Mouse (Mus musculus): Measurements from ENCODE around the gene Hs2st1. TPM values are rescaled to one million over a fixed set of nuclear protein-coding genes. Genes with fewer than 3 reads are reported as not detected.

The Hs2st1 gene
- polyA plus RNA-seq, 1 experiment from 2014 or later = 16.2 TPM

DNA sequence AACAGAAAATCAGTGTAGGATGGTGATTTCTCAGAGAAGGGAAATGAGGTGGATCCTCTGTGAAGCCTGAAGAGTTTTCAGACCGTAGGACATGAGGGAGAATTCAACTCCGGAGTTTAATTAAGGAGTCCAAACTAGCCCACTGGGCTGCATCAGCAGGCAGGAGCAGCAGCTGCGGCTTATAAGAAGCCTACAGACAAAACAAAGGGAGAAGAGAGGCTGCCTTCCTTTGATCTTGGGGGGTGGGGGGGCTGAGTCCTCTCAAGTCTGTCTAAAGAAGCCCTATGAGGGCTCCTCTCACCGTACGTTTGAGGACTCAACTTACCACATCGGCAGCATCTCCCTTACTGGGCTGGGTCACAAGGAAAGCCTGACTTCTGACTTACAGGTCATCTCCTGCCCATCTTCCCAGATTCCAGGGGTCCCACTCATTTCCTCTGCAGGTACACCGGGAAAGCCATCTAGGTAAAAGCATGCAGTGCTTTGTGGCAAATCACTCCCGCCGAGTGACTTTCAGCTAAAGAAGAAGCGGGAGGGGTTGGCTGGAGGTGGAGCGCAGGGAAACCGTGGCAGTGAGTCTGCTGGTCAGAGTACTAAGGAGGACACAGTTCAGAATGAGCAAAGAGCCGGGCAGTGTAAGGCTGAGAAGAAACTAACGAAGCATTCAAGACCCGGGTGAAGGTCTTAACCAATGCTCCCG, 13.2 kb downstream of the Hs2st1 start:
- H3K4me1 ChIP-seq (ENCODE audit: control insufficient read depth, insufficient read depth, low read length) = no peaks in the 10 kb centered on the region
- no peaks in the 10 kb centered on the region for H3K9me3 ChIP-seq (replicated peaks; ENCODE audit: control insufficient read depth, low read length)
- WGBS = 5% methylated on average over 16 of the region's 16 CpGs
- peak overlapping the region; percentile 34 for H3K4me2 ChIP-seq (ENCODE audit: low read depth, low read length)
- peak overlapping the region; percentile 30; the same call in 1 of the 2 replicates for H3K9ac ChIP-seq (replicated peaks; ENCODE audit: low read length)
- no peak for DNase-seq (ENCODE audit: low spot score)
- no peak overlapping the region for H3K27ac ChIP-seq (replicated peaks; ENCODE audit: low read depth, low read length)
- no peaks in the 10 kb centered on the region for H3K27me3 ChIP-seq (ENCODE audit: control insufficient read depth, insufficient read depth, low read length)
- no peak overlapping the region for H3K4me3 ChIP-seq (ENCODE audit: low read depth, low read length)
- ATAC-seq (replicated peaks; ENCODE audit: insufficient number of reproducible peaks, low FRiP score, low TSS enrichment, low read depth) = peak; percentile 74; the same call in 1 of the 2 replicates
- H3K36me3 ChIP-seq (replicated peaks; ENCODE audit: control insufficient read depth, insufficient read depth, low read depth, low read length) = no peaks in the 10 kb centered on the region

DNA sequence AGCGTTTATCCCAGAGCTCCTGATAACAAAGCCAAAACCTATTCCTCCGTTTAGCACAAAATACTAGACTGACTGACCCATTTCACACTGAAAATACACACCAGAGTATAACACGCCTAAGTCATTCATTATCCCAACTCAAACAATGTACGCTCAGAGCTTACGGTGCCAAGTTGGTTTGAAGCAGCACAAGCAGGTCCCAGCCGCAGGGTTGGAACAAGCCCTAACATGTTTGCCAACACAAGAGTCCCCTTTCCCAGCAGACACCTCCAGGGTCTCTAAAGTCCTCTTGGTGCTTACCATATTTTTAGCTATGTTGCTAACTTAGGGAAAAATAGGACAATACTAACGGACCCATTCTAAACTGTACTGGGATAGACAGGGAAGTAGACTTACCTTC, 14.8 kb downstream of the Hs2st1 start:
- ATAC-seq (replicated peaks; ENCODE audit: insufficient number of reproducible peaks, low FRiP score, low TSS enrichment, low read depth) = no peak
- 90% methylated on average over 7 of the region's 7 CpGs for WGBS
- H3K9me3 ChIP-seq (replicated peaks; ENCODE audit: control insufficient read depth, low read length) = no peaks in the 10 kb centered on the region

DNA sequence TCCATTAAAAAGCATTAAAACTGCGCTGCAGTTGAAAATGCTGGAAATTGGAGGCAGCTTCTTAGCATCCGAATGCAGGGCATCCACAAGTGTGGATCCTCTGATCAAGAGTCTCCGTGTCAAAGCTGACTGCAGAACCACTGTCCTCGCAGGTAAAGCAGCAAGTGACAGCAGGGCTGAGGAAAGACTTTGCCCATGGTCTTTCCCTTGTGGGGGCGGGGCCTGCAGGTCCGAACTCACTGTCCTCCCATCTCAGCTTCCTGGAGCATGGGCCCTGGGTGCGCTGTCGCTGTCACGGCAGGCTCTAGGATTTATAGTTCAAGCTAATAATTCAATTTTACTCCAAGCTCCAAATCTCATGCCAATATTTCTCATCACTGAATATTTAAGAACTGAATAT, 15.5 kb downstream of the Hs2st1 start:
- no peak overlapping the region for H3K4me3 ChIP-seq (ENCODE audit: low read depth, low read length)
- ATAC-seq (replicated peaks; ENCODE audit: insufficient number of reproducible peaks, low FRiP score, low TSS enrichment, low read depth) = no peak
- no peak overlapping the region for H3K9ac ChIP-seq (replicated peaks; ENCODE audit: low read length)
- no peak overlapping the region for H3K27ac ChIP-seq (replicated peaks; ENCODE audit: low read depth, low read length)
- H3K4me1 ChIP-seq (ENCODE audit: control insufficient read depth, insufficient read depth, low read length) = no peaks in the 10 kb centered on the region; the same call in 1 of the 2 replicates
- no peaks in the 10 kb centered on the region for H3K36me3 ChIP-seq (replicated peaks; ENCODE audit: control insufficient read depth, insufficient read depth, low read depth, low read length)
- no peak overlapping the region for H3K4me2 ChIP-seq (ENCODE audit: low read depth, low read length)
- WGBS = 73% methylated on average over 9 of the region's 9 CpGs
- H3K27me3 ChIP-seq (ENCODE audit: control insufficient read depth, insufficient read depth, low read length) = no peaks in the 10 kb centered on the region
- H3K9me3 ChIP-seq (replicated peaks; ENCODE audit: control insufficient read depth, low read length) = no peaks in the 10 kb centered on the region
- no peak for DNase-seq (ENCODE audit: low spot score)

More for the DNA sequence above, 14.8 kb downstream of the Hs2st1 start:
- H3K27me3 ChIP-seq (ENCODE audit: control insufficient read depth, insufficient read depth, low read length) = no peaks in the 10 kb centered on the region
- H3K4me1 ChIP-seq (ENCODE audit: control insufficient read depth, insufficient read depth, low read length) = no peaks in the 10 kb centered on the region; the same call in 1 of the 2 replicates
- DNase-seq (ENCODE audit: low spot score) = no peak
- H3K4me2 ChIP-seq (ENCODE audit: low read depth, low read length) = no peak overlapping the region
- H3K27ac ChIP-seq (replicated peaks; ENCODE audit: low read depth, low read length) = no peak overlapping the region
- H3K4me3 ChIP-seq (ENCODE audit: low read depth, low read length) = no peak overlapping the region
- no peaks in the 10 kb centered on the region for H3K36me3 ChIP-seq (replicated peaks; ENCODE audit: control insufficient read depth, insufficient read depth, low read depth, low read length)
- H3K9ac ChIP-seq (replicated peaks; ENCODE audit: low read length) = no peak overlapping the region

DNA sequence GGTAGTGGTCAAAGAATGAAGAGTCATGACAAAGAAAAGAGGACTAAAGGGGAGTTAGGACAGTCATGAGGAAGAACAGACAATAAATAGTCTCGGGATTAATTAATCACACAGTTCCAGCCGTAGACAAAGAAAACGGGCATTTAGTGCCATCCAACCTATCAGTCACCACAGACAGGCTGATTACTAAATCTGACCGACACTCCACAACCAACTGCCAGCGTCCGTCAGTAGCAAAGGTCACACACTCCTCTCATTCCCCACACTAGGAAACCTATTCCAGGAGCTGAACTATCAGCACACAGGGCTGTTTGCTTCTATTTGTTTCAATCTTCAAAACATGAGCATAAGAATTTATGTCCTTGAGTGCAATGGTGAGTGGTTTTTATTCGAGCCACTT, 16.0 kb downstream of the Hs2st1 start:
- H3K36me3 ChIP-seq (replicated peaks; ENCODE audit: control insufficient read depth, insufficient read depth, low read depth, low read length) = no peaks in the 10 kb centered on the region
- 64% methylated on average over 7 of the region's 7 CpGs for WGBS
- no peaks in the 10 kb centered on the region; the same call in 1 of the 2 replicates for H3K4me1 ChIP-seq (ENCODE audit: control insufficient read depth, insufficient read depth, low read length)
- H3K27me3 ChIP-seq (ENCODE audit: control insufficient read depth, insufficient read depth, low read length) = no peaks in the 10 kb centered on the region
- no peak for DNase-seq (ENCODE audit: low spot score)
- H3K9me3 ChIP-seq (replicated peaks; ENCODE audit: control insufficient read depth, low read length) = no peaks in the 10 kb centered on the region
- no peak overlapping the region for H3K9ac ChIP-seq (replicated peaks; ENCODE audit: low read length)
- no peak overlapping the region for H3K4me2 ChIP-seq (ENCODE audit: low read depth, low read length)
- no peak overlapping the region for H3K4me3 ChIP-seq (ENCODE audit: low read depth, low read length)
- no peak overlapping the region for H3K27ac ChIP-seq (replicated peaks; ENCODE audit: low read depth, low read length)
- no peak for ATAC-seq (replicated peaks; ENCODE audit: insufficient number of reproducible peaks, low FRiP score, low TSS enrichment, low read depth)

DNA sequence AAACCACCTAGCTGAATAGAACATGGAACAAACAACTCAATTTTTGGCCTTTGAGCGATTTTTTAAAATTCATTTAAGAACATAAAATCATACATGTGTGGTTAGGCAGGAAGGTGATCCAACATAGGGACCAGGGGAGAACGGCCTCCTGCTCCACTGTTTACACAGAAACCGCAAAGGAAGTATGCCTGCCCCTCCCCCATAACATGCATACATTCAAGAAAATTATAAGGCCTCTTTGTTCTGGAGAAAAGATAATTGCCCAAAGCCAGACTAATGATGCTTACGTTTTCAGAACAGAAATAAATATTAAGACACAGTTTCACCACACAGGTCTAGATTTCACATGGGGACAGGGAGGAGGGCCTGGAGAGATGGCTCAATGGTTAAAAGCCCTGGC, 18.6 kb downstream of the Hs2st1 start:
- no peaks in the 10 kb centered on the region for H3K27me3 ChIP-seq (ENCODE audit: control insufficient read depth, insufficient read depth, low read length)
- no peak overlapping the region for H3K4me3 ChIP-seq (ENCODE audit: low read depth, low read length)
- H3K4me1 ChIP-seq (ENCODE audit: control insufficient read depth, insufficient read depth, low read length) = no peaks in the 10 kb centered on the region; the same call in 1 of the 2 replicates
- H3K36me3 ChIP-seq (replicated peaks; ENCODE audit: control insufficient read depth, insufficient read depth, low read depth, low read length) = no peaks in the 10 kb centered on the region
- 56% methylated on average over 4 of the region's 4 CpGs for WGBS
- ATAC-seq (replicated peaks; ENCODE audit: insufficient number of reproducible peaks, low FRiP score, low TSS enrichment, low read depth) = no peak
- no peak overlapping the region for H3K9ac ChIP-seq (replicated peaks; ENCODE audit: low read length)
- DNase-seq (ENCODE audit: low spot score) = no peak
- H3K9me3 ChIP-seq (replicated peaks; ENCODE audit: control insufficient read depth, low read length) = no peaks in the 10 kb centered on the region
- no peak overlapping the region for H3K27ac ChIP-seq (replicated peaks; ENCODE audit: low read depth, low read length)
- H3K4me2 ChIP-seq (ENCODE audit: low read depth, low read length) = no peak overlapping the region

DNA sequence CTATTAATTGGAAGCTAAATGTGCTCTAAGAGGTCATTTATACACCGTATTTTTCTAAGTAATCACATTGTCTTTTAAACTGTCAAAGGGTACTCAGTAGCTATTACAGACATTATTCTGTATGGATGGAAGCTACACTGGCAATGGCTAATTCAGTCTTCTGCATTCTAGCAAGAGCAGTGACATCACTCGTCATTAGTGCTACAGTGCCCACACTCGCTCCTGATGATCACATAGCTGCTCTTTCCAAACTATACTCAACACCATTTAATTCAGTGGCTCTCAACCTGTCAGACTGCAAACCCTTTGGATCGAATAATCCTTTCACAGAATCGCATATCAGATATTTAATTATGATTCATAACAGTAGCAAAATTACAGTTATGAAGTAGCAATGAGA, 19.3 kb downstream of the Hs2st1 start:
- no peak for DNase-seq (ENCODE audit: low spot score)
- H3K4me3 ChIP-seq (ENCODE audit: low read depth, low read length) = no peak overlapping the region
- WGBS = 89% methylated on average over 5 of the region's 5 CpGs
- ATAC-seq (replicated peaks; ENCODE audit: insufficient number of reproducible peaks, low FRiP score, low TSS enrichment, low read depth) = no peak
- H3K27ac ChIP-seq (replicated peaks; ENCODE audit: low read depth, low read length) = no peak overlapping the region
- no peak overlapping the region for H3K4me2 ChIP-seq (ENCODE audit: low read depth, low read length)
- no peak overlapping the region for H3K9ac ChIP-seq (replicated peaks; ENCODE audit: low read length)
- H3K4me1 ChIP-seq (ENCODE audit: control insufficient read depth, insufficient read depth, low read length) = no peaks in the 10 kb centered on the region; the same call in 1 of the 2 replicates
- H3K36me3 ChIP-seq (replicated peaks; ENCODE audit: control insufficient read depth, insufficient read depth, low read depth, low read length) = no peaks in the 10 kb centered on the region
- no peaks in the 10 kb centered on the region for H3K9me3 ChIP-seq (replicated peaks; ENCODE audit: control insufficient read depth, low read length)
- H3K27me3 ChIP-seq (ENCODE audit: control insufficient read depth, insufficient read depth, low read length) = no peaks in the 10 kb centered on the region

DNA sequence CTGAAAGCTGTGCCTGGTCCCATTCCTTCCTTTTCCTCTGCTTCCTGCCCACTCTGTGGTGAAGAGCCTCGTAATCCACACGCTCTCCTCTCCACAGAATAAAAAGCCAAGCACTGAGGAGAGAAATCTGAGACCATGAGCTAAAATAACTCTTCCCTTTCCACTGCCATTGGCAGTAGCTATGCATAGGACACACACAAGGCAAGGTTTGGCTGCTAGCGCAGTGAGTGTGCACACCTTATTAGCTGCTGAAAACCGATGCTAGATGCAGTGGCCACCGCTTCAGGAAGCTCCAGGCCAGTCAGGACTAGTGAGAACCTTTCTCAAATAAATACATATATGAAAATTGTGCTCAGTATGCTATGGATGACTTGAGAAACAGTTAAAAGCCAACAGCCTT, 19.9 kb downstream of the Hs2st1 start:
- Histone ChIP-seq H3K36me3 (replicated peaks; ENCODE audit: control insufficient read depth, insufficient read depth, low read depth, low read length) (no peaks in the 10 kb centered on the region), H3K4me1 (ENCODE audit: control insufficient read depth, insufficient read depth, low read length) (no peaks in the 10 kb centered on the region; the same call in 1 of the 2 replicates), H3K27me3 (ENCODE audit: control insufficient read depth, insufficient read depth, low read length) (no peaks in the 10 kb centered on the region), H3K9me3 (replicated peaks; ENCODE audit: control insufficient read depth, low read length) (no peaks in the 10 kb centered on the region), H3K27ac (replicated peaks; ENCODE audit: low read depth, low read length) (no peak overlapping the region), H3K4me2 (ENCODE audit: low read depth, low read length) (no peak overlapping the region), H3K9ac (replicated peaks; ENCODE audit: low read length) (no peak overlapping the region), H3K4me3 (ENCODE audit: low read depth, low read length) (no peak overlapping the region)
- 92% methylated on average over 5 of the region's 5 CpGs for WGBS
- DNase-seq (ENCODE audit: low spot score) (no peak), ATAC-seq (replicated peaks; ENCODE audit: insufficient number of reproducible peaks, low FRiP score, low TSS enrichment, low read depth) (no peak)

DNA sequence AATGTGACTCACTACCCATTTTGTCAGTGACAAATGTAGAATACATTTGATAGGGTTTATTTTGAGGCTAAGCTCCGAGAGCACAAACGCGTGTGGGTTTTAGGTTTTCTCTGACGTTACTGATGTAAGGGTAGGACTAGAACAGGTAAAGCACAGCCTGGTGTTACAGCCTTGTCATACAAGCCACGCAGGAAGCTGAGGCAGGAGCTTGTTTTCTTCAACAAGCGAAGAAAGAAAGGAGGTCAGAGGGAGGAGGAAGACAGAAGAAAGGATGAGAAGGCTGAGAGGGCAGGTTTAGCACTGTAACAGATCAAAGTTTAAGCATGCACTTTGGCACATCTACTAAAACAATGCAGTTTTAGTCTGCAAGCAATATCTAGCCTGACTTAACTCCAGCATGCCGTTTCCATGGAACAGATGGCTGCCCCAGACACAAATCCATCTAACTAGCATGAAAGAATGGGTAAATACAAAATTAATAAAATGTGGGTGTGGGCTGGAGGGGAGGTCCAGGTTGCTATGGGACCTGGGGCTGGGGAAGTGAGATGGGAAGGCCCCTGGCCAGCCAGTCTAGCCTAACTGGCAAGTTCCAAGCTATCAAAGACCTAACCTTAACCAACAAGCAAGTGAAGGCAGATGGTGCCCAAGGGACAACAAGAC, 21.7 kb downstream of the Hs2st1 start:
- no peak overlapping the region for H3K4me3 ChIP-seq (ENCODE audit: low read depth, low read length)
- no peak for DNase-seq (ENCODE audit: low spot score)
- no peak overlapping the region for H3K9ac ChIP-seq (replicated peaks; ENCODE audit: low read length)
- H3K4me2 ChIP-seq (ENCODE audit: low read depth, low read length) = no peak overlapping the region
- H3K9me3 ChIP-seq (replicated peaks; ENCODE audit: control insufficient read depth, low read length) = no peaks in the 10 kb centered on the region
- H3K36me3 ChIP-seq (replicated peaks; ENCODE audit: control insufficient read depth, insufficient read depth, low read depth, low read length) = no peaks in the 10 kb centered on the region
- ATAC-seq (replicated peaks; ENCODE audit: insufficient number of reproducible peaks, low FRiP score, low TSS enrichment, low read depth) = no peak
- no peaks in the 10 kb centered on the region; the same call in 1 of the 2 replicates for H3K4me1 ChIP-seq (ENCODE audit: control insufficient read depth, insufficient read depth, low read length)
- H3K27ac ChIP-seq (replicated peaks; ENCODE audit: low read depth, low read length) = no peak overlapping the region
- WGBS = 92% methylated on average over 7 of the region's 7 CpGs
- H3K27me3 ChIP-seq (ENCODE audit: control insufficient read depth, insufficient read depth, low read length) = no peaks in the 10 kb centered on the region
